Mouse (Mus musculus): ENCODE measurements around the gene Acot6.

- TF ChIP-seq EP300 (IDR thresholded peaks at IDR 0.05; ENCODE audit: low read depth in 1 of 2, low read length in 2 of 2) (no peak), CTCF (IDR thresholded peaks at IDR 0.05 in 2 of 3, conservative IDR thresholded peaks at IDR 0.05 in 1 of 3; ENCODE audit: control insufficient read depth in 1 of 3, insufficient read depth in 1 of 3, low read depth in 2 of 3, low read length in 3 of 3, poor library complexity in 1 of 3, severe bottlenecking in 1 of 3) (no peak), MAFK (IDR thresholded peaks at IDR 0.05; ENCODE audit: borderline replicate concordance, low read depth, low read length) (no peak), POLR2AphosphoS5 (IDR thresholded peaks at IDR 0.05; ENCODE audit: borderline replicate concordance, low read depth, low read length) (no peak), TAL1 (IDR thresholded peaks at IDR 0.05; ENCODE audit: low read length) (no peak), E2F4 (IDR thresholded peaks at IDR 0.05; ENCODE audit: borderline replicate concordance, low read depth, low read length) (no peak), MEF2A (IDR thresholded peaks at IDR 0.05; ENCODE audit: extremely low read depth, insufficient replicate concordance, low read depth, low read length, poor library complexity, severe bottlenecking) (no peak), GATA1 (IDR thresholded peaks at IDR 0.05; ENCODE audit: low read depth, low read length) (no peak), RAD21 (IDR thresholded peaks at IDR 0.05; ENCODE audit: low read depth, low read length) (no peak), SIN3A (IDR thresholded peaks at IDR 0.05; ENCODE audit: low read length) (no peak), UBTF (IDR thresholded peaks at IDR 0.05; ENCODE audit: borderline replicate concordance, insufficient read depth, low read depth, low read length) (no peak), USF1 (IDR thresholded peaks at IDR 0.05; ENCODE audit: low read depth, low read length) (no peak)
Observed at GRCm38 (mm10) chr12:84126899-84127298, 26.4 kb downstream of the Acot6 start.
